Mouse (Mus musculus) heart, adult 2 months (tissue): ENCODE measurements around the gene Wnt1.

Experiments
- CTCF ChIP-seq: fragments of 200-600 bp; IDR thresholded peaks from 2 replicates; pipeline ENCODE4 v1.8.1; 2022; ENCODE audit warnings: antibody characterized with exemption, mild to moderate bottlenecking, moderate library complexity
- EP300 ChIP-seq: fragments of 200-500 bp; IDR thresholded peaks from 2 replicates; pipeline ENCODE4 v1.6.1; 2011; ENCODE audit warnings: low read depth, low read length, control low read depth; ENCODE audit not compliant: insufficient read depth

- TF ChIP-seq CTCF (no peak), EP300 (no peak)
Measured at GRCm38 (mm10) chr15:98806809-98807770, 17.4 kb downstream of the Wnt1 start.
